In the genomic region with DNA sequence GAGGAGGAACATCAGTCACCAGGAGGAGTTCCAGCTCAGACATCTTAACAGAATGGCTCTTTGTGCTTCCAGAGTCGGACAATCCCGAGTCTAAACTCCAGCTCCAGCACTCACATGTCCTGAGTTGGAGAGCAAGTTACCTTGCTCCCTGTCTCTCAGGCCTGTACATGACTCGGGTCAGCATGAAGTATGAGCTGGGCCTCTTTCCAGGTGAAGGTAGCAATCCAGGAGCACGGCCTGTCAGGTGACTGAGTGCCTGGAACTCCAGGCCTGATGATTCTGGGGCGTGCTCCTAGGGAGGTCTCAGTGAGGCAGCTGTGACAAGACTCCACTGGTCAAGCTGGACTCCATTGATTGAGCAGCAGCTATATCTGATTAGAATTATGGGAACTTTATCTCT, we compare ENCODE assay signal across 19 mouse cellular contexts.
DNase-seq lines count a peak whose midpoint lies in the region; ATAC-seq and TF ChIP-seq lines count a peak whose summit lies in the region.
"Had no signal": no experiment of that assay in that cellular context is flagged by ENCODE, and none has a peak within 500 bp of the region (broad histone marks: within the 10 kb centered on the region; RNA-seq: fewer than 3 reads in every experiment).

No protein-coding gene starts in this region.

- no peaks in the 10 kb centered on the region for H3K4me1 ChIP-seq in kidney, embryonic 16.5 days (ENCODE audit: insufficient read depth, low read length)
- peaks cover 8% of the 10 kb centered on the region for H3K4me1 ChIP-seq in liver, adult 2 months (ENCODE audit: control insufficient read depth, insufficient read depth, low read length)
- 0 out of 2 replicates have a peak, but pooled peaks cover 3% of the 10 kb centered on the region for H3K4me1 ChIP-seq in liver, postnatal 0 days (ENCODE audit: insufficient read depth)
- H3K4me1 ChIP-seq in intestine, embryonic 16.5 days (ENCODE audit: control insufficient read depth, insufficient read depth, low read length), result peaks cover 4% of the 10 kb centered on the region; the same call in 1 of the 2 replicates
- H3K4me1 ChIP-seq: embryonic facial prominence, embryonic 12.5 days; forebrain, embryonic 12.5 days; hindbrain, embryonic 10.5 days had no signal

- WGBS in kidney, embryonic 16.5 days, result 82% methylated on average over 5 of the region's 5 CpGs
- 47% methylated on average over 5 of the region's 5 CpGs for WGBS in liver, adult 2 months
- 80% methylated on average over 5 of the region's 5 CpGs for WGBS in liver, postnatal 0 days (ENCODE audit: insufficient replicate concordance)
- 78% methylated on average over 5 of the region's 5 CpGs for WGBS in intestine, embryonic 16.5 days

- H3K9ac ChIP-seq in kidney, embryonic 16.5 days (replicated peaks; ENCODE audit: low read length), result no peak overlapping the region
- no peak overlapping the region for H3K9ac ChIP-seq in liver, adult 2 months (ENCODE audit: low read depth, low read length)
- no peak overlapping the region for H3K9ac ChIP-seq in liver, postnatal 0 days (replicated peaks)
- no peak overlapping the region for H3K9ac ChIP-seq in intestine, embryonic 16.5 days (ENCODE audit: low read depth, low read length)
- H3K9ac ChIP-seq: embryonic facial prominence, embryonic 12.5 days; forebrain, embryonic 12.5 days; heart, embryonic 12.5 days had no signal

- no peaks in the 10 kb centered on the region for H3K27me3 ChIP-seq in kidney, embryonic 16.5 days (ENCODE audit: insufficient read depth, low read length)
- H3K27me3 ChIP-seq in liver, adult 2 months (ENCODE audit: control insufficient read depth, insufficient read depth, low read length), result no peaks in the 10 kb centered on the region
- H3K27me3 ChIP-seq in liver, postnatal 0 days (ENCODE audit: insufficient read depth, low read length), result no peaks in the 10 kb centered on the region
- no peaks in the 10 kb centered on the region for H3K27me3 ChIP-seq in intestine, embryonic 16.5 days (replicated peaks; ENCODE audit: control insufficient read depth, insufficient read depth, low read length)
- H3K27me3 ChIP-seq: CH12.LX; embryonic facial prominence, embryonic 12.5 days; forebrain, embryonic 12.5 days; heart, embryonic 12.5 days; Patski had no signal

- no peaks in the 10 kb centered on the region for H3K36me3 ChIP-seq in kidney, embryonic 16.5 days (ENCODE audit: insufficient read depth, low read length)
- H3K36me3 ChIP-seq in liver, adult 2 months (ENCODE audit: control insufficient read depth, insufficient read depth, low read length), result no peaks in the 10 kb centered on the region; the same call in 1 of the 2 replicates
- H3K36me3 ChIP-seq in liver, postnatal 0 days (replicated peaks; ENCODE audit: insufficient read depth, low read length), result peaks cover 5% of the 10 kb centered on the region; the same call in 1 of the 2 replicates
- H3K36me3 ChIP-seq in intestine, embryonic 16.5 days (ENCODE audit: control insufficient read depth, insufficient read depth, low read length), result no peaks in the 10 kb centered on the region
- H3K36me3 ChIP-seq: embryonic facial prominence, embryonic 12.5 days; forebrain, embryonic 12.5 days; heart, embryonic 12.5 days had no signal

- TF ChIP-seq EP300 in liver, postnatal 0 days (IDR thresholded peaks at IDR 0.05; ENCODE audit: low read depth), result no peak

- H3K79me2 ChIP-seq in liver, adult 2 months (ENCODE audit: control insufficient read depth, insufficient read depth, low read length), result no peaks in the 10 kb centered on the region; the same call in 1 of the 2 replicates

- no peak overlapping the region for H3K4me3 ChIP-seq in kidney, embryonic 16.5 days (ENCODE audit: low read length)
- H3K4me3 ChIP-seq in liver, adult 2 months (ENCODE audit: insufficient read depth, low read depth, low read length), result no peak overlapping the region
- no peak overlapping the region for H3K4me3 ChIP-seq in liver, postnatal 0 days (ENCODE audit: low read depth, low read length)
- H3K4me3 ChIP-seq in intestine, embryonic 16.5 days (ENCODE audit: low read length), result no peak overlapping the region
- H3K4me3 ChIP-seq: embryonic facial prominence, embryonic 12.5 days; forebrain, embryonic 12.5 days; heart, embryonic 12.5 days; hindbrain, embryonic 10.5 days had no signal

- TF ChIP-seq POLR2A in liver, adult 2 months (IDR thresholded peaks at IDR 0.05; ENCODE audit: extremely low read depth, insufficient read depth, low read length), result no peak

- H3K27ac ChIP-seq in kidney, embryonic 16.5 days (ENCODE audit: low read length), result no peak overlapping the region
- H3K27ac ChIP-seq in liver, adult 2 months (replicated peaks; ENCODE audit: insufficient read depth, low read depth, low read length), result no peak overlapping the region
- H3K27ac ChIP-seq in liver, postnatal 0 days (ENCODE audit: low read depth), result no peak overlapping the region
- H3K27ac ChIP-seq in intestine, embryonic 16.5 days (ENCODE audit: low read length), result no peak overlapping the region
- H3K27ac ChIP-seq: embryonic facial prominence, embryonic 12.5 days; forebrain, embryonic 12.5 days; hindbrain, embryonic 10.5 days had no signal

- ATAC-seq in kidney, embryonic 16.5 days (ENCODE audit: low FRiP score, low TSS enrichment), result no peak
- no peak for ATAC-seq in liver, postnatal 0 days
- ATAC-seq in intestine, embryonic 16.5 days, result peak; percentile 62
- ATAC-seq: activated CD4-positive, CD25-positive, alpha-beta regulatory T cell, adult 4 months; forebrain, embryonic 16.5 days; Patski had no signal

- H3K9me3 ChIP-seq in kidney, embryonic 16.5 days (ENCODE audit: low read length), result no peaks in the 10 kb centered on the region
- no peaks in the 10 kb centered on the region for H3K9me3 ChIP-seq in liver, postnatal 0 days (ENCODE audit: low read length)
- no peaks in the 10 kb centered on the region for H3K9me3 ChIP-seq in intestine, embryonic 16.5 days (ENCODE audit: control insufficient read depth, low read length)
- H3K9me3 ChIP-seq: embryonic facial prominence, embryonic 12.5 days; forebrain, embryonic 12.5 days; heart, embryonic 12.5 days; hindbrain, embryonic 10.5 days had no signal

- no peak overlapping the region for H3K4me2 ChIP-seq in kidney, embryonic 16.5 days (replicated peaks; ENCODE audit: low read depth, low read length)
- no peak overlapping the region for H3K4me2 ChIP-seq in liver, postnatal 0 days (ENCODE audit: low read depth, low read length)
- H3K4me2 ChIP-seq in intestine, embryonic 16.5 days (ENCODE audit: low read depth, low read length), result no peak overlapping the region
- H3K4me2 ChIP-seq: embryonic facial prominence, embryonic 12.5 days; forebrain, embryonic 12.5 days; heart, embryonic 12.5 days had no signal

- TF ChIP-seq CTCF in liver, adult 2 months (IDR thresholded peaks at IDR 0.05; ENCODE audit: low read depth, low read length), result no peak
- TF ChIP-seq CTCF in liver, postnatal 0 days (IDR thresholded peaks at IDR 0.05; ENCODE audit: low read depth), result no peak

- peak; percentile 41 to 52 for DNase-seq in kidney, adult 8-10 months
- peak; percentile 58 for DNase-seq in liver, adult 2 months (ENCODE audit: extremely low read depth, low read depth, low spot score)
- no peak for DNase-seq in liver, postnatal 0 days
- no peak for DNase-seq in gastrocnemius, postnatal 4 days (ENCODE audit: low spot score in 2 of 2)
- DNase-seq: adrenal gland, postnatal 14 days; cerebellum, adult 11-12 months; cerebellum, adult 9-10 months; cerebellum, postnatal 25 days; gastrocnemius, postnatal 14 days had no signal

Comparison
In these comparisons a context has a peak if more than half of its experiments do, and no peak if none do; other contexts are left out.
1. DNase-seq: peak in kidney, adult 8-10 months (2 of 2) and liver, adult 2 months (single experiment); none in liver, postnatal 0 days (single experiment) and gastrocnemius, postnatal 4 days (0 of 2).